In genomic region chr12:20928966-20929365, GRCm38 (mm10) we compare ENCODE assay signal across 8 mouse cellular contexts.
DNase-seq lines count a peak whose midpoint lies in the region; ATAC-seq and TF ChIP-seq lines count a peak whose summit lies in the region.
"Not testable (repeated sequence)": the region's sequence is repeated elsewhere in the genome, so short reads cannot be mapped to it uniquely, and the experiment has no call there.

No protein-coding gene starts in this region.

- intact Hi-C loops in left cerebral cortex, adult 2 months (cut with DNase I), result loop anchor here (10.0 kb wide), 2 partner anchors 356 to 386 kb away; partner anchors contain the start of genes Cpsf3, Iah1 and Itgb1bp1

- H3K9ac ChIP-seq in intestine, embryonic 14.5 days (ENCODE audit: low read length), result not testable (repeated sequence)

- DNase-seq in Muller cell, postnatal 12 days (ENCODE audit: inconsistent ontology term), result peak; percentile 16
- peak; percentile 39 for DNase-seq in cerebellum, adult 9-10 months
- peak; percentile 7 to 66 for DNase-seq in frontal cortex, postnatal 14 days (ENCODE audit: low spot score in 2 of 2)
- DNase-seq in intestine, embryonic 14.5 days (ENCODE audit: low spot score), result peak; percentile 88
- peak; percentile 40 to 72 for DNase-seq in left cerebral cortex, adult 2 months (ENCODE audit: extremely low spot score in 1 of 2, low spot score in 2 of 2)
- DNase-seq in lung, postnatal 36 days, result peak; percentile 40
- DNase-seq in right cerebral cortex, postnatal 25 days, result peak; percentile 45
- peak; percentile 15 for DNase-seq in urinary bladder, postnatal 14 days (ENCODE audit: low spot score)

- H3K9me3 ChIP-seq in intestine, embryonic 14.5 days (ENCODE audit: control insufficient read depth, low read length), result not testable (repeated sequence)

- not testable (repeated sequence) for H3K4me2 ChIP-seq in intestine, embryonic 14.5 days (ENCODE audit: low read length)

- H3K27ac ChIP-seq in intestine, embryonic 14.5 days (ENCODE audit: low read depth); left cerebral cortex, adult 2 months: not testable (repeated sequence)

- not testable (repeated sequence) for H3K4me1 ChIP-seq in intestine, embryonic 14.5 days (replicated peaks; ENCODE audit: control insufficient read depth, insufficient read depth, low read length)

- not testable (repeated sequence) for ATAC-seq in intestine, embryonic 14.5 days (replicated peaks; ENCODE audit: low FRiP score, low TSS enrichment, low read depth)

- peak; percentile 68 for TF ChIP-seq CTCF in left cerebral cortex, adult 2 months (IDR thresholded peaks at IDR 0.05)

- WGBS in intestine, embryonic 14.5 days, result 39% methylated on average over 3 of the region's 3 CpGs

- not testable (repeated sequence) for H3K4me3 ChIP-seq in intestine, embryonic 14.5 days (ENCODE audit: low read depth, low read length); left cerebral cortex, adult 2 months

- H3K27me3 ChIP-seq in intestine, embryonic 14.5 days (replicated peaks; ENCODE audit: control insufficient read depth, insufficient read depth, low read length), result not testable (repeated sequence)

- not testable (repeated sequence) for H3K36me3 ChIP-seq in intestine, embryonic 14.5 days (ENCODE audit: control insufficient read depth, insufficient read depth, low read length)

Comparison
In these comparisons a context has a peak if more than half of its experiments do, and no peak if none do; other contexts are left out.
1. DNase-seq: peak in every context shown above with its lines; median percentile 88 in intestine, embryonic 14.5 days; 56 in left cerebral cortex, adult 2 months; 45 in right cerebral cortex, postnatal 25 days; 40 in lung, postnatal 36 days; 39 in cerebellum, adult 9-10 months; 36 in frontal cortex, postnatal 14 days; 16 in Muller cell, postnatal 12 days; 15 in urinary bladder, postnatal 14 days.